Mouse (Mus musculus) intestine, embryonic 16.5 days (tissue): Measurements from ENCODE around the gene Irs3. TPM values are rescaled to one million over a fixed set of nuclear protein-coding genes. Genes with fewer than 3 reads are reported as not detected.

Experiments used
- ATAC-seq: fragments of 200-750 bp; cut with Nextera tagmentation; 2 replicates; pipeline ENCODE4 v1.8.0; 2017; ENCODE audit warnings: moderate TSS enrichment, moderate library complexity
- H3K27ac ChIP-seq: fragments of 300-500 bp; sonication (generic); 2 replicates; pipeline ENCODE4 v1.5.1; 2014; ENCODE audit warnings: mild to moderate bottlenecking, low read length
- H3K27me3 ChIP-seq: fragments of 300-500 bp; sonication (generic); replicated peaks from 2 replicates; pipeline ENCODE4 v1.6.1; 2014; ENCODE audit warnings: low read length, control low read depth, mixed read lengths; ENCODE audit not compliant: control insufficient read depth, insufficient read depth
- H3K36me3 ChIP-seq: fragments of 300-500 bp; sonication (generic); 2 replicates; pipeline ENCODE4 v1.6.1; 2014; ENCODE audit warnings: low read length, control low read depth; ENCODE audit not compliant: control insufficient read depth, insufficient read depth
- H3K4me1 ChIP-seq: fragments of 300-500 bp; sonication (generic); 2 replicates; pipeline ENCODE4 v1.6.1; 2014; ENCODE audit warnings: low read length, control low read depth, mixed read lengths; ENCODE audit not compliant: control insufficient read depth, insufficient read depth
- H3K4me2 ChIP-seq: fragments of 300-500 bp; sonication (generic); 2 replicates; pipeline ENCODE4 v1.6.1; 2014; ENCODE audit warnings: low read depth, low read length, control low read depth
- H3K4me3 ChIP-seq: fragments of 300-500 bp; sonication (generic); 2 replicates; pipeline ENCODE4 v1.5.1; 2014; ENCODE audit warnings: mild to moderate bottlenecking, low read length
- H3K9ac ChIP-seq: fragments of 300-500 bp; sonication (generic); 2 replicates; pipeline ENCODE4 v1.6.1; 2014; ENCODE audit warnings: low read depth, low read length
- H3K9me3 ChIP-seq: fragments of 300-500 bp; sonication (generic); 2 replicates; pipeline ENCODE4 v1.6.1; 2016; ENCODE audit warnings: low read length, control low read depth; ENCODE audit not compliant: control insufficient read depth
- WGBS: fragments of 180-500 bp; shearing (Covaris S2); extraction: QIAGEN DNeasy Blood & Tissue Kit; methylation state at CpG from one replicate; pipeline ENCODE4 v1.1.7; 2014; 5-methylcytosine and 5-hydroxymethylcytosine counted together
- polyA plus RNA-seq: library from polyadenylated mRNA; unstranded; fragments of >200 nt; fragmentation: Nextera tagmentation; extraction: Ambion mirVana; gene quantifications from 2 replicates; pipeline ENCODE4 v1.2.1, GENCODE M21; 2015

Gene Irs3
- 0.23 and 0.27 TPM in 2 replicates for polyA plus RNA-seq

DNA sequence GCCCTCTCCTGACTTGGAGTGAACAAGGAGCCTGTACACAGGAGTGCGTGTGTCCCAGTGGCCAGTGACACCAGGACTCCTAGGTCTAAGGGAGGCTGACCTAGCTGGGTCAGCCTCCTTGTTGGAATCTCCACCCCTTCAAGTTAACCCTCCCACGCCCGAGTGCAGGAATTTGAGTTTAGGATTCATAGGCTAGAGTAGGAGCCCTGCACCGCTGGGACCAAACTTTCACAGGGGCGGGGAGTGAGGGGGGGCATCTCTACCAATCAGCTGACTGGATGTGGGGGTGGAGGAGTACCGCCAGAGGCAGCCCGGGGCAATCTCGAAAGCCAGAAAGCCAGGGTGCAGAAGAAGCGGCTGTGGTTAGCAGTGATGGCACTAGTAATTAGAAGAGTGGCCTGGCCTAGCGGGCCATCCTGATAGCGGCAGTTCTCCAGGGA, at the start of gene Irs3:
Gene Irs3 (minus strand): TSS at position 63 of the 440 bp plus-strand sequence.
- H3K4me3 ChIP-seq = peak within 1 kb of the TSS; percentile 41
- H3K9ac ChIP-seq = peak within 1 kb of the TSS; percentile 58; the same call in 1 of the 2 replicates
- H3K4me2 ChIP-seq = peak within 1 kb of the TSS; percentile 63
- no peak within 1 kb of the TSS for H3K27ac ChIP-seq
- H3K9me3 ChIP-seq = no peaks in the 10 kb centered on the region
- peaks cover 14% of the 10 kb centered on the region for H3K27me3 ChIP-seq
- WGBS = 38% methylated on average over 11 of the region's 11 CpGs
- peaks cover 11% of the 10 kb centered on the region for H3K36me3 ChIP-seq
- ATAC-seq = 0 out of 2 replicates have a peak, but pooled peaks have one; percentile 13
- H3K4me1 ChIP-seq = peaks cover 30% of the 10 kb centered on the region

GRCm38 (mm10) chr5:137694796-137695195, 49.3 kb upstream of the Irs3 start:
- no peaks in the 10 kb centered on the region for H3K4me1 ChIP-seq
- no peak overlapping the region for H3K4me2 ChIP-seq
- H3K27ac ChIP-seq = no peak overlapping the region
- H3K9ac ChIP-seq = no peak overlapping the region
- ATAC-seq = no peak
- no peaks in the 10 kb centered on the region for H3K27me3 ChIP-seq
- no peak overlapping the region for H3K4me3 ChIP-seq
- no peaks in the 10 kb centered on the region for H3K36me3 ChIP-seq
- 91% methylated on average over 3 of the region's 3 CpGs for WGBS
- H3K9me3 ChIP-seq = no peaks in the 10 kb centered on the region

DNA sequence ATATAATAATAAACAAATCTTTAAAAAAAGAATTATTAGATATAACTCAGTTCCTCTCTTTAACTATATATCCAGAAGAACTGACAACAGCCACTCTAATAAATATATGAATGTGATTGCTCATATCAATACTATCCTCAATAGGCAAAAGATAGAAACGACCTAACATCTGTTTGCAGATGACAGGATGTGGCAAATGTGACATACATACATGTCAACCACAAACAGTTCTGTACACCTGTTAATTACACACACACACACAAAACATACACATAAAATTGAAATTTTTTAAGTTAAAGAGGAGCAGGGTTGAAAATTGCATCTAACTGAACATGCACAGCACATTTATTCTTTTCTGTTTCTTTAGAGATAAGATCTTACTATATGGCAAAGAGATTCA, 46.4 kb upstream of the Irs3 start:
- H3K4me3 ChIP-seq = no peak overlapping the region
- 65% methylated on average over 1 of the region's 1 CpGs for WGBS
- no peak for ATAC-seq

GRCm38 (mm10) chr5:137690531-137690930, 45.0 kb upstream of the Irs3 start:
- Histone ChIP-seq H3K4me2 (no peak overlapping the region), H3K4me1 (no peaks in the 10 kb centered on the region), H3K27me3 (no peaks in the 10 kb centered on the region), H3K9ac (no peak overlapping the region), H3K27ac (no peak overlapping the region), H3K9me3 (no peaks in the 10 kb centered on the region), H3K36me3 (no peaks in the 10 kb centered on the region), H3K4me3 (no peak overlapping the region)
- WGBS = 64% methylated on average over 9 of the region's 9 CpGs
- ATAC-seq = no peak

More for the DNA sequence above, 46.4 kb upstream of the Irs3 start:
- H3K27me3 ChIP-seq = no peaks in the 10 kb centered on the region
- no peaks in the 10 kb centered on the region for H3K36me3 ChIP-seq
- no peaks in the 10 kb centered on the region for H3K9me3 ChIP-seq
- no peaks in the 10 kb centered on the region for H3K4me1 ChIP-seq
- no peak overlapping the region for H3K9ac ChIP-seq
- H3K4me2 ChIP-seq = no peak overlapping the region
- H3K27ac ChIP-seq = no peak overlapping the region

DNA sequence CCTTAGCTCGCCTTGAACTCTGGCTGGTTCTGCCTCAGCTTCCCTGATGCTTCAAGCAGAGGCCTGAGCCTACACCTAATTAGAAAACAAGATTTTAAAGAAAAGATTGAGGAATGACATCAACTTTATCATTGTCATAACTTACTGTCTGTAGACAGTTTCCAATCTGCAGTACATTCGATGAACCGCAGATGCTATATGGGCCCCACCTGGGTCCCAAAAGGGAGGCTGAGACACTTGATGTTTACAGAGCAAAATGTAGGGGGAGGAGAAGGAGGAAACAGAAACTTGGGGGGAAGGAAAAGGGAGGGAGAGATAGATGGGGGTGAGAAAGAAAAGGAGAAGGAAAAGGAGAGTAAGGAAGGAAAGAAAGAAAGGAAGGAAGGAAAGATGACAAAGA, 44.5 kb upstream of the Irs3 start:
- no peak overlapping the region for H3K9ac ChIP-seq
- no peak for ATAC-seq
- H3K36me3 ChIP-seq = no peaks in the 10 kb centered on the region
- H3K27me3 ChIP-seq = no peaks in the 10 kb centered on the region
- H3K27ac ChIP-seq = no peak overlapping the region
- 80% methylated on average over 3 of the region's 3 CpGs for WGBS
- H3K4me2 ChIP-seq = no peak overlapping the region
- H3K4me1 ChIP-seq = 0 out of 2 replicates have a peak, but pooled peaks cover 1% of the 10 kb centered on the region
- no peaks in the 10 kb centered on the region for H3K9me3 ChIP-seq
- H3K4me3 ChIP-seq = no peak overlapping the region

DNA sequence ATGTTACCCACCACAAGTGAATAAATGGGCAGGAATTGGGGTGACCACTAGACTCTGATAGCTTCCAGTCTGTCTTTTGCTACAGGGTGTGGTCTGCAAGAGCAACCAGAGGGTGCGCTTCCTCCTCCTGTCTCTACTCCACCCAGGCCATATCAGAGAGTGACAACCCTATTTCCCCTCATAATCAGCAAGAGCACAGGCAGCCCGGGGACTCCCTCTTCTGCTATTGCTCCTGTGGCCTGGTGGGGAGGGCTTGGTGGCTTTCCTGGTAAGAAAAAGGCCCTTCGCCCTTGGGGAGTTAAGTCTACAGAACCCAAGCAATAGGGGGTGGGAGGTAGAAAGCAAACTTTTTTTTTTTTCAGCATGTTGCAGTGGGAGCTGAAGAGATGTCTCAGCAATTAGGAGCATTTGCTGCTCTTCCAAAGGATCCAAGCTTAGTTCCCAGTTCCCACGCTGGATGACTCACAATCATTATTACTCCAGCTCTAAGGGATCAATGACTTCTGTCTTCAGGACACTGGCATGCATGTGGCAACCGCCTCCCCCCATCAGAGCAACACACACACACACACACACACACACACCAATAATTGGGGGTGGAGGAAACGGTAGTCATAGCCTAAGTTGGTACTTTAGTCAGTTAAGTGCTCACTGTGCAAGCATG, 40.7 kb upstream of the Irs3 start:
- no peak overlapping the region for H3K27ac ChIP-seq
- WGBS = 72% methylated on average over 6 of the region's 6 CpGs

DNA sequence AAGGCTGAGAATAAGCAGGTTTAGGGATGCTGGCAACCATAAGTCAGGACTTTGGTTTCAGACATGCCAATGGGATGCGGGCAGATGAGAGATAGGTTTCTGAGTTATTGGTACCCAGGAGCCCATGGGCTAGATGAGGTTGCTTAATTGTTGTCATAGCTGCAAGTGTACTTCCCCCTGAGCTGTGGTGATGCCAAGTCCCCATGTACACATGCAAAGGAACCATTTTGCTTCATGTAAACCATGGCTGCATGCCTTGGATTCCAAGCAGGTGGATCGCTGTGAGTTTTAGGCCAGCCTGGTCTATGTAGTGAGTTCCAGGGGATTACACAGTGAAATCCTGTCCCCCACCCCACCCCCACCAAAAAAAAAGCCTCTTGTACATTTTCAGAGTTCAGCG, 40.1 kb upstream of the Irs3 start:
- WGBS = 89% methylated on average over 3 of the region's 3 CpGs
- Histone ChIP-seq H3K27me3 (no peaks in the 10 kb centered on the region), H3K4me1 (peaks cover 16% of the 10 kb centered on the region), H3K27ac (no peak overlapping the region), H3K4me2 (no peak overlapping the region), H3K9ac (no peak overlapping the region), H3K9me3 (no peaks in the 10 kb centered on the region), H3K4me3 (no peak overlapping the region), H3K36me3 (no peaks in the 10 kb centered on the region)
- ATAC-seq = no peak

More for the DNA sequence above, 40.7 kb upstream of the Irs3 start:
- Histone ChIP-seq H3K36me3 (no peaks in the 10 kb centered on the region), H3K9me3 (no peaks in the 10 kb centered on the region), H3K27me3 (no peaks in the 10 kb centered on the region), H3K9ac (no peak overlapping the region), H3K4me1 (peaks cover 16% of the 10 kb centered on the region), H3K4me3 (no peak overlapping the region), H3K4me2 (no peak overlapping the region)
- ATAC-seq = no peak

GRCm38 (mm10) chr5:137684294-137685123, 39.0 kb upstream of the Irs3 start, which contains the start of gene Agfg2:
Gene Agfg2 (minus strand): TSS chr5:137684726.
- H3K4me1 ChIP-seq = peaks cover 16% of the 10 kb centered on the region
- ATAC-seq = peak; percentile 97
- no peaks in the 10 kb centered on the region for H3K27me3 ChIP-seq
- H3K9ac ChIP-seq = peak within 1 kb of the TSS; percentile 82
- no peaks in the 10 kb centered on the region for H3K36me3 ChIP-seq
- no peaks in the 10 kb centered on the region for H3K9me3 ChIP-seq
- peak within 1 kb of the TSS; percentile 79 for H3K4me3 ChIP-seq
- peak within 1 kb of the TSS; percentile 85 for H3K4me2 ChIP-seq
- peak within 1 kb of the TSS; percentile 45 for H3K27ac ChIP-seq
- under 1% methylated on average over 58 of the region's 62 CpGs for WGBS
